Mouse (Mus musculus) A20 (cell line): ENCODE measurements around the gene Fam163a.

Experiments
- DNase-seq: peaks from one replicate; pipeline ENCODE4 v3.0.0-alpha.2; 2011; ENCODE audit warnings: low read depth, low spot score

Fam163a gene

GRCm38 (mm10) chr1:156201069-156201468 lies 3.8 kb downstream of the Fam163a start:
- no peak for DNase-seq

DNA sequence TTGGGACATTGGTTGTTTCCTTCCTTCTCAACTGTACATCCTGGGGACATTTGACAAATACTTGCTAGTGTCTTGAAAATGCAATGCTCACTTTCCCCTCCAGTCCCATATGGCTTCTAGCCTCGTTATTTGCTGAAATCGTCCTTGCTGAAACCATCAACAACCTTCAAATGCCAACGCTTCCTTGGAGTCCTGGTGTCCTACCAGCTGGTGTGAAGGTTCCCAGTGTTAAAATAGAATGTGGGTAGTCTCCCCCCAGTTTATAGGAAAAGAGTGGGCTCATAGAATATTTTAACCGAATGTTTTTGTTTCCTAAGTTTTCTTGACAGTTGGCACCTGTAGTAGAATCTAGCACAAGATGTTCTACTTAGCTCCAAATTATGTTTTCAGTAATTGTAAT lies 7.2 kb downstream of the Fam163a start:
- DNase-seq: no peak

DNA sequence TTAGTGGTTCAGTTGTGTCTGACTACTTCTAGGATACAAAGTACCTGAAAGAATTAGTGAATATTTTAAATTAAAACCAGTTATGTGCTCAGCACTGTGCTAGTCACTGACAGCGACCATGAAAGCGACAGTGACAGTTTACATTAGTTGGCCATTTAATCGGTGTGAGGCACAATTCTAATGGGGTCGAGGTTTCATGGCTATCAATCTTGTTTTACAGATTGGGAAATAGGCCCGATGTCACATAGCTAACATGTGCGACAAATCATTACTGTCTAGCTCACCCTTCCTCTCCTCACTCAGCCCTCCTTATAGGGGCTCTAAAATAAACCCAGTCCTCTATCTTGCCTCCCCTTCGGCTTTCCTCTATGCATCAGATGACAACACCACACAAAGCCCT lies 11.5 kb downstream of the Fam163a start:
- DNase-seq: no peak

GRCm38 (mm10) chr1:156192853-156193252 lies 12.0 kb downstream of the Fam163a start:
- DNase-seq: no peak

DNA sequence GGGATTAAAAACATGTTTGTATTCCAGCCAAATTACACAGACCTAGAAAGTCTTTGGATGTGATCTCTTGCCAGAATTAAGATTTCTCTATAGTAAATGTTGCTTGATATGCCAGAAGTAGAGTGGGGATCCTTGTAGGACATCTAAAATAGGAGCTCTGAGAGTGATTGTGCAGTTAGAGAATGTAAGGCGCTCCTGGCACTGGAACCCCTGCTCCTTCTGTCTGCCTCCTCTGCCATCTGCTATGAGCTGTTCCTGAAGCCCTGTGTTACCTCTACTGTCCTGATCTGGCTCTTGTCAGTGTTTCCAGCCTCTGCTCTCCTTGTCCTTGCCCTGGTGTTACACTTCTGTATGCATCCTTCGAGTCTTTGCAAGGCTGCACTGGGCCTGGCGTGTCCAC lies 18.2 kb downstream of the Fam163a start:
- no peak for DNase-seq

GRCm38 (mm10) chr1:156184158-156184571 lies 20.7 kb downstream of the Fam163a start:
- no peak for DNase-seq

DNA sequence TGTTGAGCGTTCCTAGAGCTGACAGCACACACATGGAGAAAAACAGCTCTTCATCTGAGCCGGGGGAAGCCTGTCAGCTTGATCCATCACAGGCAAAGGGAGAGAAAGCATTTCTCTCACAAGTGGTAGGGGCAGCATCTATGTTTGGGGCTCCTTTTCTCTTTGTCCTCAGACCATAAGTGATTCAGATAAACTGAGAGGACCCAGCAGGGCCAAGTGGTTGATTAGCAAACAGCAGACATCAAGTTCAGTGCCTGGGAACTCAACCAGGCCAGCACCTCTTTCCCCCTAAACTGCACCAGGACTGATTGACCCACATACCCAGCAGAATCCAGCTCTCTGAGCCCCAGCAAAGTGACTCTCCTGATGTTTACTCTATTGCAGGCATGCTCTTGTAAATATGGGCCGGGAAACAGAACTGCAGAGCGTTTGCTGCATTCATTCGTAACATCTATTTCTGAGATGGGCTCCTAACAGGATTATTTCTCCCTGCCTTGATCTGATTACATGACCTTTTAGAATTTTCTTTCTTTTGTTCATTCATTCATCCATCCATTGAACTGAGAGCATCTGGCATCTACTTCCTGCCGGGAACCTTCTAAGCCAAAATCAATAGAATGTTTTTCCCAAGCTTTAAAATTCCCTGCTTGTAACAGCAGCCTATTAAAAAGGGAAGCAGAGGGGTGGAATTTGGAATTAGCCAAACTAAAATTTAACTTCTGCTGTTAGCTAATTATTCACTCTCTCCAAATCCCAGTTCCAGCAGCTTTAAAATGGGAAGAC lies 21.5 kb downstream of the Fam163a start:
- no peak for DNase-seq

GRCm38 (mm10) chr1:156179875-156180274 lies 25.0 kb downstream of the Fam163a start:
- DNase-seq: no peak

DNA sequence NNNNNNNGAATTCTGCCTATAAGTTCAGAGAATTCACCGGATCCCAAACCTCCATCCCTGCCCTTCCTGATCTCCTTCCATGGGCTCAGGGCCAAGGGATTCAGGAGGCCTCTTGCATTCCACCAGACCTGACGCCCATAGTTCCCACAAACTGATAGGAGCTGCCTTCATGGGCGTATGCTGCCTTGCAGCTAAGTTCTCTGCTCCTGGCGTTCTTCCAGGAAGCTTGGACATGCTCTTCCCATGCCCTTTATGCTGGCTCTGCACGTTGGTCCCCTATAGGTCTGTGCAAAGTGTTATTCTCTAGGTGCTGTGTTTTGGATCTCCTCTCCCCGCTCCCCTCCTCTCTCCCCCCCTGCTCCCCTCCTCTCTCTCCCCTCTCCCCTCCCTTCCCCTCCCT lies 36.1 kb downstream of the Fam163a start:
- DNase-seq: no peak

GRCm38 (mm10) chr1:156116770-156117169 lies 88.1 kb downstream of the Fam163a start:
- no peak for DNase-seq

GRCm38 (mm10) chr1:156113884-156114499 lies 90.8 kb downstream of the Fam163a start:
- DNase-seq: no peak

DNA sequence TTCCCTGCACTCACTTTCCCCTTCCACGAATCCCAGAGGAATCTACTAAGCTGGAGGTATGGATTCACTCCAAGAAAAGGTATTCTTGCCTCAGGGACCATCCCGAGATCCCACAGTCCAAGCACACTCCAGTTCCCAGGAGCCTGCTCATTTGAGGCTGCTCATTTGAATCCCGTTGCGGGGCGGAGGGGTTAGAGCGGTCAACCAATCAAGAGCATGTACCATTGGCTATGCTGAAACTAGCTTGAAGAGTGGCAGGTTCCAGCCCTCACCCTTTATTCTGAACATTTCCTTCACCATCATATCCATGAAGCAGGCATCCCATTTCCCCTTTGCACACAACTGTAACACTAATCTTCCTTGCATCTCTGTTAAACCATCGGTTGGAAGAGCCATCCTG lies 92.7 kb downstream of the Fam163a start:
- no peak for DNase-seq

- no peak for DNase-seq
Measured at GRCm38 (mm10) chr1:156111728-156112127, 93.1 kb downstream of the Fam163a start.

- DNase-seq: peak; percentile 35
Measured at GRCm38 (mm10) chr1:156111090-156111489, 93.7 kb downstream of the Fam163a start.

- DNase-seq: no peak
Measured at GRCm38 (mm10) chr1:156108400-156108799, 96.4 kb downstream of the Fam163a start.

GRCm38 (mm10) chr1:156107424-156107823 lies 97.4 kb downstream of the Fam163a start:
- DNase-seq: no peak

- DNase-seq: no peak
Measured at GRCm38 (mm10) chr1:156105381-156105780, 99.4 kb downstream of the Fam163a start.

DNA sequence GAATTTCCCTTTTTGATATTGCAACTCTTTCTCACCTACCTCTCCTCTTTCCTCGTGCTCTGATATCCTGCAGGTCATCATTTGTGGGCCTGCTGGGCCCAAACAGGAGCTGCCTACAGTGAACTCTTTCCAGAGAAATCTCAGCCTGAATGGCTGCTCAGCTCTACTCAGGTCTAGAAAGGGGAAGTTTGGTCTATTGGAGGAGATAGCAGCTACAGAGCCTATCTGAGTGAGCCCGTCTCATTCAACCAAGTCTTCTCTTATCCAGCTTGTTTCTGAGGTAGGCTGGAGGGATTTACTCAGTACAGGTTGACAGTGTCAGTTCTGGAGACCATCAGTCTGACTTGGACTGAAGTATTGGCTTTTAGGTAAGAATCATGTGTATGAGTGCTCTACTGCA lies 101.1 kb downstream of the Fam163a start:
- DNase-seq: no peak

DNA sequence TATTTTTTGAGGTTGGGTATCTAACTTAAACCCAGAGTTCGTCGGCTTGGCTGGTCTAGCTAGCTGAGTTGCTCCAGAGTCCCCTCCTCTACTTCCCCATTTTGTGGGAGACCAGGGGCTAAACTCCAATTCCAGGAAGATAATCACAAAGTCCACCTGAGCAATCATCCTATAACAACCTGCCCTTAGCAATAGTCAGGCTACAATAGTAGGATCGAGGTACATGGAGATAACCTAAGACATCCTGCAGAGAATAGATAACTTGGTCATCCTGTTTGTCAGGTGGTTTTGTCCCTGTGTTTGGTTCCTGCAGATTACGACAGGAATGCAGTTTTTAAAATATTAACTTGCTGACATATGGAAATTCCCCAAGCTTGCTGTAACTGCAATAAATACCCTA lies 113.0 kb downstream of the Fam163a start:
- no peak for DNase-seq

DNA sequence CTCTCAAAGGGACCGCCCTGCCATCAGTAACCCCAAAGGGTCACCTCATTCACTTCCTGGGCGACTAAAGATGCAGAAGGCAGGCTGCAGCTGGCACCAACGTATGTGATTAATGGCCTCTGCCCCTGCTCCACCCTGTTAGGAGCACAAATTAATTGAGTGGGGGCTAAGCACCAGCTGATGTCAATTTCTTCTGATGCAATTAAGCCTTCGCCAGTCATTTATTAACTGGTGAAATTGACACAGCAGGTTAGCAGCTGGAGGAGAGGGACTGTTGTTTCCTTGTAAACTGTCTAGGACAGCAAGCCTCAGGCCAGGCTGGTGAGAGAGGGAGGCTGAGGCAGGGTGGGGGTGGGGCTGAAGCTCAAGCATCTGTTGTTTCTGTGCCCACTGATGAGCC lies 114.8 kb downstream of the Fam163a start:
- DNase-seq: no peak

DNA sequence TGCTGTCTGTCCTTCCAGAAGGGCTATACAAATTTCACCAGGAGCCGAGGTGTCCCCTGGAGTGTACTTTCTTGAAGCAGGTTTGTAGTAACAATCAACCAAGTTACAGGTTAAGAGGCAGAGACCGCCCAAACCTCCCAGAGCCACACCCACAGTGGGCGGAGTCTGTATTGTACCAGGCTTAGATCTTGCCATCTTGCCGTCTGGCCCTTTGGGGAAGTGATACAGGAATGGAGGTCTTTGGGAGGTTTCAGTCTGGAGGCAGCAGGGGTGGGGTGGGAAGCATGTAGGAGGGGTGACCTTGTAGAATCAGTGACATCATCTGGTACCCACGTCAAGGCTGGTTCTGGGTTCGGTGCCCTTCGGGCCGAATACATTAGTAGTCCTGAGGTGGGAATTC lies 115.3 kb downstream of the Fam163a start:
- DNase-seq: no peak

- DNase-seq: no peak
Measured at GRCm38 (mm10) chr1:156087586-156087985, 117.2 kb downstream of the Fam163a start.

DNA sequence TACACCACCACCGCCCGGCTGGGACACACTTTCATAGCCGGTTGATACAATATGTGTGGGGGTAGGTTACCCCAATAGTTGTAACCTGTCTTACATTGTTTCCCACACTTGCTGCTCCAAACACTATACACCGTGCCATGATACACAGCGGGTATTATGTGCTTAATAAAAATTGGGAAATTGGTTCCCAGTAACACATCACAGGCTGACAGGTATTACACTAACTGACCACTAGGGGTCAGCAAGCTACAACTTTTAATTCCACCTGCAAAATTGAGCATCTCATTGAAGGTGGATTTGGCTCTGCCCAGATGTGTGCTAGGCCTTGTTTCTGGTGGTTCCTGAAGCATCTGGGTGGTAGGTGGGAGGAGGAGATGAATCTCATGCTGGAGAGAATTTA lies 119.1 kb downstream of the Fam163a start:
- peak; percentile 55 for DNase-seq
